Mouse (Mus musculus): Measurements from ENCODE around the gene Car14.

DNA sequence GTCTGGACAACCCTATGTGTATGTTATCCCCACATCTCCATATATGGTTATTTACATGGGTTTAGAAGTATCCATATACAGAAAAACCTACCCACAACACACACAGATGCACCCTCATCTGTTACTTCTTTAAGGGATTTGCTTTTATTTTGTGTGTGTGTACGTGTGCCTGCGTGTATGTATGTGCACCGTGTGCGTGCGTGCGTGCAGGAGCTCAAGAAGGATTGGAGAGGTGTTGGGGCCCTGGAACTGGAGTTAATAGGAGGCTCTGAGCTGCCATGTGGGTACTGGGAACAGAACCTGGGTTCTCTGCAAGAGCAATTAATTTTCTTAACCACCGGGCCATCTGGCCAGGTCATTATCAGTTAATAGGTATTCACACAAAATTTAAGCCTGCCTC, 32.4 kb downstream of the Car14 start:
- TF ChIP-seq CTCF (IDR thresholded peaks at IDR 0.05; ENCODE audit: extremely low read depth, insufficient read length, insufficient replicate concordance, low read depth, low read length), result no peak
- no peak for TF ChIP-seq POLR2A (IDR thresholded peaks at IDR 0.05; ENCODE audit: low read depth, low read length)

Measured in small intestine, adult 2 months (tissue).